Mouse (Mus musculus): ENCODE measurements at regions not wholly inside any gene's neighbourhood (a gene's known extent, or its start where the extent isn't known, plus 50 kb on each side); places are given as distances from the start of the nearest gene placed in this dataset.

- DNase-seq (ENCODE audit: low spot score in 2 of 2) = no peak
These were observed 224.0 kb downstream of the Zfp36l1 start for GRCm38 (mm10) chr12:79888812-79889211.

DNA sequence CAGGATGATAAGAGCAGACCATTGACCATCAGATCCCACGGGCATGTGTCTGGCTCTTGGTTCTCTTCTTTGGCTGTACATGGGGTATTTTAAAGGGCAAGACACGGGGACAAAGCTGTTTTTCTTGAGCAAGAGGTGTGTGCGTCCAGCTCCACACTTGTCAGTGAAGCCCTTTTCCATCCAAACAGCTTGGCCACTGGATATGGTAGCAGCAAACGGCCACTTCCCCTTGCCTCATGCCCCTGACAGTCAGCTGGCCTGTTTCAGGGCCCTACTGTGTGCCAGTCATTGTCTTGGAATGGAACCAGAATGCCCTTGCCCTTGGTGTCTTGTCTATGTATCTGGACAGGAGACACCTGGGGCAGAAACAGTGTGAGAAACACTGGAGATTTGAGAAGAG lies 224.7 kb downstream of the Zfp36l1 start:
- no peak for DNase-seq (ENCODE audit: low spot score in 2 of 2)

- DNase-seq (ENCODE audit: low spot score in 2 of 2) = no peak
These were observed 225.5 kb downstream of the Zfp36l1 start for GRCm38 (mm10) chr12:79887225-79887886.

DNA sequence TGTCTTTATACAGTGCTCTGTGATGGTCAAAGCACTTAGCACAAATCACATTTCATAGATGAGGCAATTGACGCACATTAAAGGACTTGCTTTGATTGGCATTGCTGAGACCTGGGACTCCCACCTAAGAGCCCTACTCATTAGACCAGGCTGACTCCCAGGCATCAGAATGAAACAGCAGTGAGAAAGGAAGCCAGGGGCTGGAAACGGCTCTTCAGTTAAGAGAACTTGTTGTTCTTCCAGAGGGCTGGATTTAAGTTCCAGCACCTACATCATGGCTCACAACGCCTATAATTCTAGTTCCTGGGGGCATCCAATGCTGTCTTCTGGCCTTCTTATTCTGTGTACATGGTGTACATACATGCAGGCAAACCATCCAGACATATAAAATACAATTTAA lies 226.3 kb downstream of the Zfp36l1 start:
- DNase-seq (ENCODE audit: low spot score in 2 of 2) = no peak

DNA sequence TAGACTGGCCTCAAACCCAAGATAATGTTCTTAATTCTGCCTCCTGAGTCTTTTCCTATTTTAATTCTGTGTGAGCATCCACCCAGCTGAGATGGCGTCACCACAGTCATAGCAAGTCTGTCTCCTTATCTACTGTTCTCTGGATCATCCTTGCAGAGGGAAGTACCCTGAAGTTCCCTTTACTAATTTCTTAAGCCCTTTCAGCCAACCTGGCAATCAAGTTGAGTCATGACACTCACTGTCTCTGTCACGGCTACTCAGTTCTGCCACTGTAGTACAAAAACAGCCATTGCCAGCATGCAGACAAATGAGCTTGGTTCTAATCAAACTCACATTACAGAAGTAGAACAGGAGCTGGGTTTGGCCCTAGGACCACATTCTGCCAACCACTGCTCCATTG lies 227.5 kb downstream of the Zfp36l1 start:
- no peak for DNase-seq (ENCODE audit: low spot score in 2 of 2)

GRCm38 (mm10) chr12:79883651-79884050 lies 229.2 kb downstream of the Zfp36l1 start:
- DNase-seq (ENCODE audit: low spot score in 2 of 2) = no peak

- DNase-seq (ENCODE audit: low spot score in 2 of 2) = no peak
These were observed 232.0 kb downstream of the Zfp36l1 start for GRCm38 (mm10) chr12:79880751-79881261.

DNA sequence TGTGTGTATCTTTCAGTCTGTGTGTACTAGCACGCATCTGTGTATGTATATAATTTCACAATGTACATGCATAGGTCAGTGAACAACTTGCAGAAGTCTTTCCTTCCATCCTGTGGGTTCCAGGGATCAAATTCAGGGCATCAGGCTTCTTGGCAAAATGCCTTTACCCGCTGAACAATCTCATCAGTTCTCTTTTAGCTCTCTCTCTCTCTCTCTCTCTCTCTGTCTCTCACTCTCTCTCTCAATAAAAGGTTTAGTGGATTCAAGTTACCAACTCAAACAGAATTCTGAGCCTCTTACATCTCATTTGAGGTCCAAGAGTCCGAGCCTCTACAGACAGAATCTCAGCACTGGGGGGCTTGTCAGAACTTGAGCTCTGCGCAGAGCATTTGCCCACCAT lies 232.5 kb downstream of the Zfp36l1 start:
- DNase-seq (ENCODE audit: low spot score in 2 of 2) = no peak

DNA sequence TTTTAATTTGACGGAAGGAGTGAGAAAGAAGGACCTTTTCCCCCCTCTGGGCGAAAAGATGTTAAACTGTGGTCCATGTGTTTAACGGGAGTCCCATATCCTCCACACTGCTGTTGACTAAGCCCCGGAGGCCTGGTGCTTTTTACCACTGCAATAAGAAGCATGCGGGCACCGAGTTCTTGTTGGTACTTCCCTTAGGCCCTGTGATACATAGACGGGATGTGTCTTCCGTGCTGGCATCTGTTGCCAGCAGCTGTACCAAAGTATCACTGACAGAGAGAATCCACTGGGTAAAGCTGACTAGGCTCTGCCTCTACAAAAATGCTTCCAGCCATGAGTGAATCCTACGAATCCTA lies 232.9 kb downstream of the Zfp36l1 start:
- DNase-seq (ENCODE audit: low spot score in 2 of 2) = no peak

- no peak for DNase-seq (ENCODE audit: low spot score in 2 of 2)
These were observed 233.5 kb downstream of the Zfp36l1 start for GRCm38 (mm10) chr12:79879093-79879917.

GRCm38 (mm10) chr12:79878766-79879092 lies 234.1 kb downstream of the Zfp36l1 start:
- DNase-seq (ENCODE audit: low spot score in 2 of 2) = no peak

DNA sequence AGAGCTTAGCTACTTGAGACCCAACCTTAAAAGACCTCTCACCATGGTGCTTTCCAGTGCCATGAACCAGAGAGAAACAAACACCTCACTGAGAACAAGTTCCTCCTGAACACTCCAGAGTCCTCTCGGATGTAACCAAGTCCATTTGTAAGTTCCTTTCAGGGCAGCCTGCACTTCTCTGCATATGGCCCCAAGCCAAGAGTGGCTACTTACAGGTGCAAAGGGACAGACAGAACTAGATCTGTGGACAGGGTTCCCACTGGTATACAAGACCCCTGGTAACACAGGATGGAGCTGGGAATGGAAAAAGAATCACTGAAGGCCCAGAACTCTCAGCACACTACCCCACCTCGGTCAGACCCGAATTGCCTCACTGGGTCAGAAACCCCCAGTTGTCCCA lies 234.7 kb downstream of the Zfp36l1 start:
- DNase-seq (ENCODE audit: low spot score in 2 of 2) = no peak

- no peak for DNase-seq (ENCODE audit: low spot score in 2 of 2)
These were observed 238.5 kb downstream of the Zfp36l1 start for GRCm38 (mm10) chr12:79874333-79874732.

GRCm38 (mm10) chr12:79865179-79865552 lies 247.6 kb downstream of the Zfp36l1 start:
- no peak for DNase-seq (ENCODE audit: low spot score in 2 of 2)

- no peak for DNase-seq (ENCODE audit: low spot score in 2 of 2)
These were observed 248.3 kb downstream of the Zfp36l1 start for GRCm38 (mm10) chr12:79864346-79865178.

All from adrenal gland, adult 18-20 months (tissue).